Mouse (Mus musculus) bone marrow macrophage, adult 2 months (primary cell): ENCODE data around the gene Vrk1.

ENCODE experiments used
- CTCF ChIP-seq: IDR thresholded peaks from 2 replicates; pipeline ENCODE4 v1.5.1; 2012; ENCODE audit warnings: low read depth, mild to moderate bottlenecking, low read length, moderate library complexity
- POLR2A ChIP-seq: IDR thresholded peaks from 2 replicates; pipeline ENCODE4 v1.6.1; 2012; ENCODE audit warnings: mild to moderate bottlenecking, low read depth, low read length, borderline replicate concordance

DNA sequence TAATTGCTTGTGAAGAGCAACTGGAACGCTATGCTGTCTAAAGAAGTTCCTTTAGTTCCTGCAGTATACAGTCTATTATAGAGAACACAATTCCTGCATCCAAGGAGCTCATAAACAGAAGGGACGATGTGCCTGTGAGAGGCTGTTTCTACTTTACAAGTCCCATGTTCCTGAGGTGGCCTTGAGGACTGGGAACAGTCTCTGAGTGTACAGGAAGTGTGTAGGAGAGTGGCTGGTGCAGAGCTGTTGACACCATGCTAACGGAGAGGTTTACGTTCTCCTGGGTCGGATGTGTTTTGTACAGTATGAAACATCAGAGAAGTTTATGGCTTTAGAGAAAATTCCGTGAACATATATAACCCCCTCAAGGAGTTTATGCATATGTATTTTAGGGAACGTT is 20.8 kb downstream of the Vrk1 start:
- TF ChIP-seq CTCF (no peak), POLR2A (no peak)
